Mouse (Mus musculus) neural tube, embryonic 11.5 days (tissue): ENCODE results near the gene Grm2. TPM values are rescaled to one million over a fixed set of nuclear protein-coding genes. Genes with fewer than 3 reads are reported as not detected.
"Not testable (repeated sequence)": the region's sequence is repeated elsewhere in the genome, so short reads cannot be mapped to it uniquely, and the experiment has no call there.

Source experiments
- ATAC-seq: fragments of 200-750 bp; cut with Nextera tagmentation; 2 replicates; pipeline ENCODE4 v1.8.0; 2017; ENCODE audit warnings: moderate number of reproducible peaks, mild to moderate bottlenecking, moderate TSS enrichment, moderate library complexity; ENCODE audit not compliant: insufficient read depth, low FRiP score, low TSS enrichment
- DNase-seq: peaks from one replicate; pipeline ENCODE4 v3.0.0-alpha.2; 2015; ENCODE audit warnings: low spot score
- H3K27ac ChIP-seq: fragments of 300-500 bp; sonication (generic); 2 replicates; pipeline ENCODE4 v1.5.1; 2014; ENCODE audit warnings: low read depth, mild to moderate bottlenecking, low read length
- H3K27me3 ChIP-seq: fragments of 300-500 bp; sonication (generic); 2 replicates; pipeline ENCODE4 v1.6.1; 2014; ENCODE audit warnings: mild to moderate bottlenecking, low read length, mixed read lengths; ENCODE audit not compliant: control insufficient read depth, insufficient read depth
- H3K36me3 ChIP-seq: fragments of 300-500 bp; sonication (generic); 2 replicates; pipeline ENCODE4 v1.6.1; 2014; ENCODE audit warnings: mild to moderate bottlenecking, low read length, moderate library complexity, mixed read lengths; ENCODE audit not compliant: control insufficient read depth, insufficient read depth
- H3K4me1 ChIP-seq: fragments of 300-500 bp; sonication (generic); 2 replicates; pipeline ENCODE4 v1.6.1; 2014; ENCODE audit warnings: low read length, mixed read lengths; ENCODE audit not compliant: control insufficient read depth, insufficient read depth
- H3K4me2 ChIP-seq: fragments of 300-500 bp; sonication (generic); 2 replicates; pipeline ENCODE4 v1.6.1; 2014; ENCODE audit warnings: low read depth, mild to moderate bottlenecking, moderate library complexity
- H3K4me3 ChIP-seq: fragments of 300-500 bp; sonication (generic); 2 replicates; pipeline ENCODE4 v1.5.1; 2014; ENCODE audit warnings: low read depth, low read length
- H3K9ac ChIP-seq: fragments of 300-500 bp; sonication (generic); 2 replicates; pipeline ENCODE4 v1.6.1; 2014; ENCODE audit warnings: mild to moderate bottlenecking, low read length
- H3K9me3 ChIP-seq: fragments of 300-500 bp; sonication (generic); 2 replicates; pipeline ENCODE4 v1.6.1; 2016; ENCODE audit warnings: low read length; ENCODE audit not compliant: control insufficient read depth
- WGBS: fragments of 180-500 bp; shearing (Covaris S2); extraction: QIAGEN DNeasy Blood & Tissue Kit; methylation state at CpG from one replicate; pipeline ENCODE4 v1.1.7; 2014; 5-methylcytosine and 5-hydroxymethylcytosine counted together
- polyA plus RNA-seq: library from polyadenylated mRNA; unstranded; fragments of >200 nt; fragmentation: Nextera tagmentation; extraction: Ambion mirVana; gene quantifications from 2 replicates; pipeline ENCODE4 v1.2.1, GENCODE M21; 2014

The Grm2 gene
- polyA plus RNA-seq, 1 experiment from 2014 or later = 26.1 TPM

DNA sequence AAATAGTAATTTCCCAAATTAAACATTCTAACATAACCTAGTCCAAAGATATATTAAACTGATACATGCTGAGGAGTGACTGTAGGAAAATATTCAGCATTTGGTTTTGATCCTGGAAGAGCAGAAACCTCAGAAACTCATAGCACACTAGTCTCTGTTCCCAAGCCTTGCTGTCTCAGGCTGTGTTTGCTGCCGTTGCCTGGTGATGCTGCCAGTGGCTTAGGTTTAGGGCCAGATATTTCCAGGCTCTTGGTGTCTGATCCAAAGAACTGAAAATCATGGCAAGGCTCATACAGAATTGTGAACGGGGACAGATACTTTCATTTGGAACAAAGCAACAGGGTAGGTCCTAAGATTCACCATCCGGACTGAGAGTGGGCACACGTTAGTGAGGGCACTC lies 45.2 kb downstream of the Grm2 start:
- Histone ChIP-seq H3K4me1 (no peaks in the 10 kb centered on the region), H3K9me3 (no peaks in the 10 kb centered on the region), H3K27me3 (no peaks in the 10 kb centered on the region), H3K36me3 (no peaks in the 10 kb centered on the region), H3K4me2 (no peak overlapping the region), H3K9ac (no peak overlapping the region), H3K4me3 (no peak overlapping the region), H3K27ac (no peak overlapping the region)
- ATAC-seq (no peak), DNase-seq (no peak)
- 89% methylated on average over 4 of the region's 4 CpGs for WGBS

DNA sequence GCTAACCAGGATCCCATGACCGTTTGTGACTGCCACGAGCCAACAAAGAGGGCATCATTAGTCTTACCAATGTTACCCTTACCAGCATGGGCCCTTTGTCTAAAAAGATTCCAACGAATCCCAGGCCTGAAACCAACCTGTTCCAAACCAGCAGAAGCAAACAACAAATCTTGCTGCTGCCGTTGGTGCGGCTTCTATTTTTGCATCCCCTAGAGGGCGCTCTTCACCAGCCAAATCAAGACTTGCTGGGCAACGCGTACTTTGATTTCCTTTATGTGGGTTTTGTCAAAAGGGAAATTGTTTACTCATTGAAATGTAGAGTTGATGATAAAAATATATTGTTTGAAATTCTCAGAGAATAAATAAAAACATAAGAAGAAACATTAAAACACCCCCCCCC lies 55.3 kb downstream of the Grm2 start:
- WGBS = 36% methylated on average over 8 of the region's 8 CpGs
- H3K4me1 ChIP-seq = no peaks in the 10 kb centered on the region
- peak; percentile 60 for DNase-seq

DNA sequence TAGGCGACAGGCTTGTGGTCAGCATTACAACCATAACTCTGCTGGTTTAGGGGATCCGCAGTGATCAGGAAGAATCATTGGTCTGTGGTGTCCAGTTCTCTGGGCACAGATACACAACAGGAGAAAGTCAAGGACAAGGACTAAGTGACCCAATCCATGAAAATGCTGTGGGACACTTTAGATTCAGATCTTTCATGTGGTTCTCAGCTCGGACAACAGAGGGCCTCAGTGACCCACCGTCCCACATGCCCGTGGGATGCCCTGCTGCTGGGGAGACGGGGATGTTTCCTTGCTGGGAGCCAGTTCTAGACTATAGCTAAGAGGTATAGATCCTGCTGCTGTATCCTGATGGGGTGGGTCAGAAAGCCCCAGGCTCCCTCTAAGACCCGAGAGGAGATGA lies 57.4 kb downstream of the Grm2 start:
- H3K27me3 ChIP-seq = no peaks in the 10 kb centered on the region
- H3K9ac ChIP-seq = no peak overlapping the region
- H3K27ac ChIP-seq = no peak overlapping the region
- H3K36me3 ChIP-seq = no peaks in the 10 kb centered on the region
- no peaks in the 10 kb centered on the region for H3K4me1 ChIP-seq
- H3K4me3 ChIP-seq = no peak overlapping the region
- DNase-seq = no peak
- no peak overlapping the region for H3K4me2 ChIP-seq
- 47% methylated on average over 7 of the region's 7 CpGs for WGBS
- no peak for ATAC-seq
- no peaks in the 10 kb centered on the region for H3K9me3 ChIP-seq

More for the DNA sequence above, 55.3 kb downstream of the Grm2 start:
- Histone ChIP-seq H3K4me2 (no peak overlapping the region), H3K9ac (no peak overlapping the region), H3K27ac (no peak overlapping the region), H3K27me3 (no peaks in the 10 kb centered on the region), H3K4me3 (no peak overlapping the region), H3K36me3 (no peaks in the 10 kb centered on the region), H3K9me3 (no peaks in the 10 kb centered on the region)
- no peak for ATAC-seq

DNA sequence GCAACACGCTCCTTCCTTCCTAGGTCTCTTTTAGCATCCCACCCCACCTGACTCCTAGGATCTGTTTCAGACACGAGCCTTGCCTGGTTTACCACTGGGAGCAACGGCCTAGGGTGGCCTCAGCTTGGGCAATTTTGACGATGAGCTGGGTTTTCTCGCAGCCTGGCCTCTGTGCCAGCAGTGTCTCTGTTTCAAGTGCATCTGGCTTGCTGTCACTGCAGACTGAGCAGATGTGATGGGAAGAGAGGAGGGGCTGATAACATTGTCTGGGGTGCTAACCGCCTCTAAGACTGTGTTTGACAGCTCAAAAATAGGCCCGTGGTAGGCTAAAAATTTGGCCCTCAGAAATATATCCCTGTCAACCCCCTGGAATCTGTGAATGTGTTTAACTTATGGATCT lies 60.0 kb downstream of the Grm2 start:
- 74% methylated on average over 7 of the region's 7 CpGs for WGBS
- Histone ChIP-seq H3K27me3 (no peaks in the 10 kb centered on the region), H3K4me1 (no peaks in the 10 kb centered on the region), H3K9ac (no peak overlapping the region), H3K4me2 (no peak overlapping the region), H3K9me3 (no peaks in the 10 kb centered on the region), H3K27ac (no peak overlapping the region), H3K4me3 (no peak overlapping the region), H3K36me3 (no peaks in the 10 kb centered on the region)
- DNase-seq (no peak), ATAC-seq (no peak)

DNA sequence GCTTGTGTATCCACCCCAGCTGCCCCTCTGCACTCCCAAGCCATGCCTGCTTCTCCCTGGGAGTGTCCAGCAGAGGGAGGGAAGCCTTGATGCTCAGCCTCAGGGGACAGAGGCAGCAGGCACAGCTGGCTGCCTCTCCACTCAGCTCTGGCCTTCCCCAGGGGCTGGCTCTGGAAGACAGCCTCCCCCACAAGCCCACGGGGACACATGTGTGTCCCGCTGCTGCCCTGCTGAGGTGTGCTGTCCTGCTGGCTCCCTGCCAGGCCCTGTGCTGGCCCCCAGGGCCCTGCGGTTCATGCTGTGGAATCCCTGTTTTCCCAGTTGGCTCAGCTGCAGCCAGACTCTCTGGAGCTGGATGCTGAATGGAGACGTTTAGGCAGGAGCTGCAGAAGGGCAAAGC lies 60.5 kb downstream of the Grm2 start:
- ATAC-seq = not testable (repeated sequence)
- WGBS = 26% methylated on average over 4 of the region's 4 CpGs

More for the DNA sequence above, 60.5 kb downstream of the Grm2 start:
- H3K9ac ChIP-seq, H3K9me3 ChIP-seq, H3K27ac ChIP-seq, H3K4me1 ChIP-seq, H3K36me3 ChIP-seq, H3K27me3 ChIP-seq, H3K4me3 ChIP-seq, H3K4me2 ChIP-seq, DNase-seq: not testable (repeated sequence)

Other genes with a start within 250 kb of the Grm2 start
- gene Rpl29, start 226.6 kb downstream of the Grm2 start, polyA plus RNA-seq = 844 and 856 TPM in 2 replicates
- gene Acy1, start 217.8 kb downstream of the Grm2 start, polyA plus RNA-seq = 32.1 and 33.4 TPM in 2 replicates
- 7.3 and 7.5 TPM in 2 replicates for gene Abhd14b, start 208.6 kb downstream of the Grm2 start, polyA plus RNA-seq
- 33.9 and 38.6 TPM in 2 replicates for gene Abhd14a, start 208.4 kb downstream of the Grm2 start, polyA plus RNA-seq
- 267 and 278 TPM in 2 replicates for gene Pcbp4, start 202.8 kb downstream of the Grm2 start, polyA plus RNA-seq
- 0.20 and 0.23 TPM in 2 replicates for gene Gpr62, start 190.1 kb downstream of the Grm2 start, polyA plus RNA-seq
- 45.5 and 48.1 TPM in 2 replicates for gene Rrp9, start 180.1 kb downstream of the Grm2 start, polyA plus RNA-seq
- gene Parp3, start 179.1 kb downstream of the Grm2 start, polyA plus RNA-seq = 0.98 and 1.6 TPM in 2 replicates
- not detected in 2 replicates for gene Iqcf1, start 156.1 kb downstream of the Grm2 start, polyA plus RNA-seq
- not detected in 2 replicates for gene Iqcf5, start 141.5 kb downstream of the Grm2 start, polyA plus RNA-seq
- gene Iqcf3, start 94.5 kb downstream of the Grm2 start, polyA plus RNA-seq = not detected in 2 replicates
- gene Iqcf4, start 85.1 kb downstream of the Grm2 start, polyA plus RNA-seq = not detected in 2 replicates
- not detected in 2 replicates for gene Iqcf6, start 29.5 kb downstream of the Grm2 start, polyA plus RNA-seq
- 31.8 and 38.5 TPM in 2 replicates for gene Tex264, start 29.8 kb upstream of the Grm2 start, polyA plus RNA-seq
- gene Rad54l2, start 133.1 kb upstream of the Grm2 start, polyA plus RNA-seq = 6.1 and 7.4 TPM in 2 replicates
- 32.0 and 34.0 TPM in 2 replicates for gene Dcaf1, start 165.8 kb upstream of the Grm2 start, polyA plus RNA-seq
- gene Rbm15b, start 231.3 kb upstream of the Grm2 start, polyA plus RNA-seq = 31.4 and 32.9 TPM in 2 replicates
- 284 and 297 TPM in 2 replicates for gene Manf, start 235.9 kb upstream of the Grm2 start, polyA plus RNA-seq